Mouse (Mus musculus) limb, embryonic 15.5 days (tissue): ENCODE data around the gene Timm44. TPM values are rescaled to one million over a fixed set of nuclear protein-coding genes. Genes with fewer than 3 reads are reported as not detected.
A peak's percentile ranks its signal among the peaks of the same experiment; 100 is the strongest.

ENCODE experiments used
- ATAC-seq: fragments of 200-750 bp; cut with Nextera tagmentation; 2 replicates; pipeline ENCODE4 v1.8.0; 2017; ENCODE audit warnings: low read depth, moderate TSS enrichment; ENCODE audit not compliant: insufficient number of reproducible peaks, low FRiP score, low TSS enrichment
- H3K27ac ChIP-seq: fragments of 300-500 bp; sonication (generic); 2 replicates; pipeline ENCODE4 v1.5.1; 2015; ENCODE audit warnings: moderate library complexity, mild to moderate bottlenecking, inconsistent platforms
- H3K27me3 ChIP-seq: fragments of 300-500 bp; sonication (generic); 2 replicates; pipeline ENCODE4 v1.6.1; 2015; ENCODE audit warnings: inconsistent platforms
- H3K36me3 ChIP-seq: fragments of 300-500 bp; sonication (generic); 2 replicates; pipeline ENCODE4 v1.6.1; 2015; ENCODE audit warnings: inconsistent platforms
- H3K4me1 ChIP-seq: fragments of 300-500 bp; sonication (generic); 2 replicates; pipeline ENCODE4 v1.6.1; 2015; ENCODE audit warnings: inconsistent platforms
- H3K4me2 ChIP-seq: fragments of 300-500 bp; sonication (generic); 2 replicates; pipeline ENCODE4 v1.6.1; 2015; ENCODE audit warnings: mild to moderate bottlenecking, inconsistent platforms
- H3K4me3 ChIP-seq: fragments of 300-500 bp; sonication (generic); 2 replicates; pipeline ENCODE4 v1.5.1; 2015; ENCODE audit warnings: mild to moderate bottlenecking, inconsistent platforms
- H3K9ac ChIP-seq: fragments of 300-500 bp; sonication (generic); 2 replicates; pipeline ENCODE4 v1.6.1; 2015; ENCODE audit warnings: inconsistent platforms
- H3K9me3 ChIP-seq: fragments of 300-500 bp; sonication (generic); 2 replicates; pipeline ENCODE4 v1.6.1; 2016; ENCODE audit warnings: inconsistent platforms
- WGBS: fragments of 180-500 bp; shearing (Covaris S2); methylation state at CpG from one replicate; pipeline ENCODE4 v1.1.7; 2015; 5-methylcytosine and 5-hydroxymethylcytosine counted together
- polyA plus RNA-seq: library from polyadenylated mRNA; unstranded; fragments of >200 nt; fragmentation: Nextera tagmentation; extraction: Ambion mirVana; gene quantifications from 2 replicates; pipeline ENCODE4 v1.2.1, GENCODE M21; 2015

Gene Timm44
- polyA plus RNA-seq, 1 experiment from 2014 or later = 52.9 TPM

- ATAC-seq = no peak
- Histone ChIP-seq H3K9me3 (no peaks in the 10 kb centered on the region), H3K9ac (no peak within 1 kb of the TSS), H3K4me1 (peaks cover 23% of the 10 kb centered on the region), H3K27me3 (no peaks in the 10 kb centered on the region), H3K4me3 (no peak within 1 kb of the TSS), H3K36me3 (peaks cover 54% of the 10 kb centered on the region), H3K4me2 (no peak within 1 kb of the TSS), H3K27ac (no peak within 1 kb of the TSS)
- 86% methylated on average over 15 of the region's 15 CpGs for WGBS
Observed at GRCm38 (mm10) chr8:4247951-4248540, 27.7 kb downstream of the Timm44 start, which contains the start of gene Tgfbr3l. Gene Tgfbr3l, plus strand, starts transcription at chr8:4248214.

DNA sequence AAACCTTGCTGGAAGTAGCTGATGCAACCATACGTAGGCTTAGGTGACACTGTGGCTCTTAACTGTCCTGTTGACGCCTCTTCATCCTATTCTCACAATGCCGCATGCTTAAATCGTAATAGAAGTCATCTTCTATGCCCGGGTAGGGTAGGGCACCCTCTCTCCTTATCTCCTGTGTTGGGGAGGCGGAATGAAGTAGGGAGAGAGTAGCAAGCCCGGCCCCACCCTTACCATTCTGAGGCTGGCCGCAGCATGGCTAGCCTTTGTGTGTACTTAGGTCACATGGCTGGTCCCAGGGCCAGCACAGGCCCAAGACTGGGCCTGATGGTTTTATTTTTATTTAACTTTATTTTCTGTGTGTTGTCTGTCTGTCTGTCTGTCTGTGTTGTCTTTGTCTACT, 28.5 kb downstream of the Timm44 start:
- peaks cover 18% of the 10 kb centered on the region for H3K4me1 ChIP-seq
- no peak overlapping the region for H3K9ac ChIP-seq
- peaks cover 62% of the 10 kb centered on the region for H3K36me3 ChIP-seq
- WGBS = 93% methylated on average over 8 of the region's 8 CpGs
- no peaks in the 10 kb centered on the region for H3K27me3 ChIP-seq
- ATAC-seq = no peak
- H3K27ac ChIP-seq = no peak overlapping the region
- H3K4me2 ChIP-seq = no peak overlapping the region
- H3K9me3 ChIP-seq = no peaks in the 10 kb centered on the region
- no peak overlapping the region for H3K4me3 ChIP-seq

DNA sequence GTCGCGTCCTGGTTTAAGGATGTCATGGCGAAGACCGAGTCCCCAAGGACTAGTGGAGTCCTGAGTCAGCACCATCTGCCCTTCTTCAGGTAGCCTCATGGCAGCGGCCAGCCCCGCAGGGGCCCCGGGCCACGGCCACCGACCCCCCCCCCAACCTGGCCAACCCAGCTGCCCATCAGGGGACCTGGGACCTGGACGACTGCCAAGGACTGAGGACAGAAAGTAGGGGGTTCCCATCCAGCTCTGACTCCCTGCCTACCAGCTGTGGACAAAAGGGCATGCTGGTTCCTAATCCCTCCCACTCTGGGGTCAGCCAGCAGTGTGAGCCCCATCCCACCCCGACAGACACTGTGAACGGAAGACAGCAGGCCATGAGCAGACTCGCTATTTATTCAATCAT, 30.0 kb downstream of the Timm44 start:
- no peak overlapping the region for H3K4me3 ChIP-seq
- no peak for ATAC-seq
- no peaks in the 10 kb centered on the region for H3K27me3 ChIP-seq
- WGBS = 95% methylated on average over 12 of the region's 13 CpGs
- H3K27ac ChIP-seq = no peak overlapping the region
- no peaks in the 10 kb centered on the region for H3K9me3 ChIP-seq
- H3K9ac ChIP-seq = no peak overlapping the region
- H3K4me2 ChIP-seq = no peak overlapping the region
- H3K36me3 ChIP-seq = peaks cover 71% of the 10 kb centered on the region
- peaks cover 23% of the 10 kb centered on the region for H3K4me1 ChIP-seq

DNA sequence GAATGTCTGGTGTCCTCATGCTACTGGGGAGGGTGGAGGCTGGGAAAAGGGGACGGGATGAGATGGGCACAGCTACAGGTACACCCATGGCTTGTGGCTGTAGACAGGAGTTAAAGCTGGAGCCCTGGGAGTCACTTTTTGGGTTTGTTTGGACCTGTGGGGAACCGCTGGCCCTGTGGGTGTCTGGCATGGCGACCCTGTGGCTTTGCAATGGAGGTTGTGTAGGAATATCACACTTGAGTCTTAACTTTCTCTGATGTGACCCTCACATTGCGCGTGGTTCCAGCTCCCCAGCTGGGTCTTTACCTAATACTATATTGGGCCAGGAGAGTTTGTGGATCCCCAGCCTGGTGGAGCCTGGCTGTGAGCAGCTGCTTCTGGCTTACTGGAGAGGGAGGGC, 30.7 kb downstream of the Timm44 start:
- Histone ChIP-seq H3K4me1 (peaks cover 24% of the 10 kb centered on the region), H3K27me3 (no peaks in the 10 kb centered on the region), H3K9me3 (no peaks in the 10 kb centered on the region), H3K36me3 (peaks cover 68% of the 10 kb centered on the region), H3K27ac (no peak overlapping the region), H3K9ac (no peak overlapping the region), H3K4me2 (no peak overlapping the region), H3K4me3 (no peak overlapping the region)
- no peak for ATAC-seq
- 96% methylated on average over 5 of the region's 5 CpGs for WGBS

- peak overlapping the region; percentile 78 for H3K4me3 ChIP-seq
- H3K9ac ChIP-seq = peak overlapping the region; percentile 67
- peaks cover 27% of the 10 kb centered on the region for H3K4me1 ChIP-seq
- H3K27me3 ChIP-seq = no peaks in the 10 kb centered on the region
- no peaks in the 10 kb centered on the region for H3K9me3 ChIP-seq
- no peak for ATAC-seq
- H3K4me2 ChIP-seq = peak overlapping the region; percentile 74
- WGBS = 11% methylated on average over 19 of the region's 19 CpGs
- peaks cover 29% of the 10 kb centered on the region for H3K36me3 ChIP-seq
- H3K27ac ChIP-seq = peak overlapping the region; percentile 96
Observed at GRCm38 (mm10) chr8:4239193-4239890, 36.4 kb downstream of the Timm44 start.

- WGBS = under 1% methylated on average over 71 of the region's 71 CpGs
- H3K27me3 ChIP-seq = no peaks in the 10 kb centered on the region
- peak within 1 kb of the TSS; percentile 96 for H3K27ac ChIP-seq
- peak; percentile 93 for ATAC-seq
- H3K9ac ChIP-seq = peak within 1 kb of the TSS; percentile 67
- H3K4me2 ChIP-seq = peak within 1 kb of the TSS; percentile 74
- no peaks in the 10 kb centered on the region for H3K9me3 ChIP-seq
- H3K4me1 ChIP-seq = peaks cover 27% of the 10 kb centered on the region
- H3K36me3 ChIP-seq = peaks cover 22% of the 10 kb centered on the region
- peak within 1 kb of the TSS; percentile 78 for H3K4me3 ChIP-seq
Observed at GRCm38 (mm10) chr8:4238434-4239192, 37.1 kb downstream of the Timm44 start, which contains the start of the genes Map2k7 and Gm49320. Gene Map2k7, plus strand, starts transcription at chr8:4238740. Gene Gm49320, plus strand, starts transcription at chr8:4238865.

- 21% methylated on average over 15 of the region's 15 CpGs for WGBS
- Histone ChIP-seq H3K4me1 (peaks cover 27% of the 10 kb centered on the region), H3K27me3 (no peaks in the 10 kb centered on the region), H3K27ac (peak overlapping the region; percentile 96), H3K4me2 (peak overlapping the region; percentile 64), H3K9ac (peak overlapping the region; percentile 67), H3K9me3 (no peaks in the 10 kb centered on the region), H3K36me3 (peaks cover 15% of the 10 kb centered on the region), H3K4me3 (peak overlapping the region; percentile 78)
- ATAC-seq = 0 out of 2 replicates have a peak, but pooled peaks have one; percentile 0
Observed at GRCm38 (mm10) chr8:4237814-4238433, 37.8 kb downstream of the Timm44 start.

DNA sequence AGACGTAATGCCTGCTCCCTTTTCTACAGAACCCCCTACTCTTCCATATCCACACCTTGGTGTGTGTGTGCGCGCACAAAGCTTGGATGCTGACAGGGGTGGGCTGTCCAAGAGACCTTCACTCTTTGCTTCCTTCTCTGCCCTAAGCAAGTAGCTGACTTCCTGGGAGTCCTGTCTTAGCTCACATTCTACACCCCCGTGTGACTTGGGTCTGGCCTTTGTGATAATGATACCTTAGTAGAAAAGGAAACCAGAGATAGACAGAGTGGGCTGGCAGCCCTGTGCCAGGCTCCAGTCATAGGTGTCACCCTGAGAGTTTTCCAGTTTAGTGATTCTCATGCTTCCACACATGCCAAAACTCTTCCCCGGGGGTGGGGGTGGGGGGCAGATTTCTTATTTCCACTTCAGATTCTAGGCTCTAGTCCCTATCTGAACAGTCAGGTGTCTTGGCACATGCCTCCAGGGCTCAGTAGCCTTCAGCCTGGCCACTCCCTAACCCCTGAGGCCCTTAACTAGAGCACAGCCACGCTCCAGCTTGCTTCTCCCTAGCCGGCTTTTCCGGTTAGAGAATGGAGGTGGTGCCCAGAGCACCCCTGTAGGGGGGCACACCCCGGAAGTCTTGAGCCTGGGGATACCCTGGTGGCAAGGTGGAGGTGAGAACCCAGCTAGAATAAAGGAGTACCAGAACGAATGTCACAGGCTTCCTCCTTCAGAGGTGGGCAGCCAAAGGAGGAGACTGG, 44.9 kb downstream of the Timm44 start:
- 43% methylated on average over 10 of the region's 10 CpGs for WGBS
- H3K36me3 ChIP-seq = no peaks in the 10 kb centered on the region
- H3K27me3 ChIP-seq = peaks cover 24% of the 10 kb centered on the region
- no peak overlapping the region for H3K4me3 ChIP-seq
- H3K9me3 ChIP-seq = no peaks in the 10 kb centered on the region
- H3K27ac ChIP-seq = no peak overlapping the region
- peaks cover 10% of the 10 kb centered on the region for H3K4me1 ChIP-seq
- no peak overlapping the region for H3K4me2 ChIP-seq
- H3K9ac ChIP-seq = no peak overlapping the region
- no peak for ATAC-seq

DNA sequence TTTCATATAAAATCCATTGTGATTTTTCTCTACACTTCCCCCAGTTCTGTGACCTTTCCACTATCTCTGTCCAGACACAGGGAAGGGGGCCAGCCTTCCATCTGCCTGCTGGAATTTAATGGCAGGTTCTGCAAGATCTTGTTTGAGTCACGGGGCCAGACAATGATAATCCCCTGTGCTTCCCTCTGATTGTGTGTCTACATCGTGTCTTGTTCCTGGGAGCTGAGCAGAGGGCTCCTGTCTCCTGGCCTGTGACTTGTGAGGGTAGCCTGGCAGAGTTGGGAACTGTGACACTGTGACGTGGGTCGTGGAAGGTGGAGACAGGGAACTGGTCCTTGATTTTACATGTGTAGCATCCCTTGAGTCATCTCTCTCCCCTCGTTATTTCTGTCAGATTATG, 45.9 kb downstream of the Timm44 start:
- Histone ChIP-seq H3K4me1 (peaks cover 10% of the 10 kb centered on the region), H3K4me2 (no peak overlapping the region), H3K9me3 (no peaks in the 10 kb centered on the region), H3K27me3 (peaks cover 26% of the 10 kb centered on the region), H3K4me3 (no peak overlapping the region), H3K9ac (no peak overlapping the region), H3K36me3 (no peaks in the 10 kb centered on the region), H3K27ac (no peak overlapping the region)
- 63% methylated on average over 5 of the region's 5 CpGs for WGBS
- no peak for ATAC-seq

- ATAC-seq = no peak
- 90% methylated on average over 4 of the region's 4 CpGs for WGBS
- Histone ChIP-seq H3K9me3 (no peaks in the 10 kb centered on the region), H3K4me3 (no peak overlapping the region), H3K4me1 (peaks cover 10% of the 10 kb centered on the region), H3K9ac (no peak overlapping the region), H3K27ac (no peak overlapping the region), H3K4me2 (no peak overlapping the region), H3K36me3 (no peaks in the 10 kb centered on the region), H3K27me3 (peaks cover 26% of the 10 kb centered on the region)
Observed at GRCm38 (mm10) chr8:4227919-4228318, 47.8 kb downstream of the Timm44 start.

DNA sequence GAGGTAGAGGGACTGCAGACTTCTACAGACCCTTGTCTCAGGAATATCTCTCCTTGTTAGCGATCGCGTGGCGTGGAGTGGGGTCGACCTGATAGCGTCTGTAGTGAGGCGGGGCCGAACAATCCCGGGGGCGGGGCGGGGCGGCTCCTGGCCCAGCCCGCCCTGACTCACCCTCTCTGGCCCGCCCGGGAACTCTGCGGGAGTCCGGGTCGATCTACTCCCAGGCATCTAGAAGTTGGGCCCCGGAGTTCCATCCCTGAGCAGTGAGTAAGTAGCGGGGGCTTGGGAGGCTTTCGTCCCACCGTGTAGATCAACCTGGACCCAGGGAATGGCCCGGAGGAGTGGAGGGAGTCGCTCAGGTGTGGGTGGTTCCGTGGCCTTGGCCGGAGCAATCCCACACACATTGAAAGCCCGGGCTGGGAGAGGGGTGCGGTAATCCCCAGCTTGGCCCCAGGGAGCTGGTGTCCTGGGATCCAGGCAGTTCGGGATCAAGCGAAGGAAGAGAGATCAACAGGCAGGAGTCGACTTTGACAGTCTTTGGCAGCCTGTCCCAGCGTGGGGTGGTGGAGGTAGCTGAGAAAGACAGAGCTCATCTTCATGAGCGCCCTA, 48.9 kb downstream of the Timm44 start, which contains the start of gene Lrrc8e:
Lrrc8e (plus strand) TSS at position 89 of the 609 bp plus-strand sequence.
- Histone ChIP-seq H3K9me3 (no peaks in the 10 kb centered on the region), H3K27ac (no peak within 1 kb of the TSS), H3K4me2 (peak within 1 kb of the TSS; percentile 37), H3K4me1 (peaks cover 10% of the 10 kb centered on the region), H3K9ac (no peak within 1 kb of the TSS), H3K27me3 (peaks cover 26% of the 10 kb centered on the region), H3K36me3 (no peaks in the 10 kb centered on the region), H3K4me3 (peak within 1 kb of the TSS; percentile 32)
- 4% methylated on average over 33 of the region's 33 CpGs for WGBS
- no peak for ATAC-seq
